Mouse (Mus musculus): Measurements from ENCODE around the gene Tprgl. TPM values are rescaled to one million over a fixed set of nuclear protein-coding genes. Genes with fewer than 3 reads are reported as not detected.

Gene Tprgl
- polyA plus RNA-seq, 1 experiment from 2014 or later, result 154 TPM

DNA sequence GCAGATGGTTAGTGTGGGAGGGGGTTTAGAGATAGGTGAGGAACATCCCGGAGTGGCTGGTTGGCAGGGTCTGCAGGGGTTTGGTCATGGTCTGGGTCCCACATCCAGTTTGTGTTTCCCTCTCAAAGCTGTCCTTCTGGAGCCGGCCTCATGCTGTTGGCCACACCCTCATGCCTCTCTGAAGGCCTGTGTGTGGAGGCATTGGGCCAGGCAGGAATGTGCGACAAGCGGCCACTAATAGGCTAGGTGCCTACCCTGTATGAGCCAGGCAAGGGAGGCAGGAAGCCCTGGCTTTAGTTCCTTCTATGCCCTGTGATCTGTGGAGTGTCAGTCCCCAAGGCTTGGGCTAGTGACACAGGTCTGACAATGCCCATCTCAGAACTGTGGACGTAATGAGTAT is 24.5 kb upstream of the Tprgl start:
- H3K9ac ChIP-seq, result no peak overlapping the region
- ATAC-seq (ENCODE audit: insufficient number of reproducible peaks, low FRiP score, low TSS enrichment, low read depth), result no peak
- no peak overlapping the region for H3K27ac ChIP-seq (replicated peaks)
- no peaks in the 10 kb centered on the region for H3K9me3 ChIP-seq (replicated peaks)
- H3K4me3 ChIP-seq (replicated peaks), result no peak overlapping the region
- H3K36me3 ChIP-seq, result no peaks in the 10 kb centered on the region
- 71% methylated on average over 5 of the region's 5 CpGs for WGBS
- no peak overlapping the region for H3K4me2 ChIP-seq (replicated peaks)
- no peaks in the 10 kb centered on the region for H3K27me3 ChIP-seq
- no peaks in the 10 kb centered on the region for H3K4me1 ChIP-seq

DNA sequence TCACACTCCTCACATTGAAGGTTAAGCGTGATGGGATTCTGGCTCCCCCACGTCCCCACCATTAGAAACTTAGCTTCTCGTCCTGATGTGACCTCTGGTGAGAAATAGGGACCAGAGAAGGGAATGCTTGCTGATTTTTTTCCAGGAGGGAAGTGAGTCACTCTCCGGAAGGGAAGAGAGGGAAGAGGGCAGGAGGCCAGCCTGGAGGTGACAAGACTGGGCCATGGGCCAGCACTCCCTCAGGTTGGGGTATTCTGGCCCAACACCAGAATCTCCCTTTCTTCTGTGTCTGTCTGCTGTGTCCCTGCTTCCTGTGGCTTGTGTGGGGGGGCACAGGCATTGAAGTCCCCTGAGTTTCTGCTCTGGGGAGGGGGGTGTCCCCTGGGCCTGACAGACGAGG is 23.1 kb upstream of the Tprgl start:
- Histone ChIP-seq H3K9me3 (replicated peaks) (no peaks in the 10 kb centered on the region), H3K4me3 (replicated peaks) (no peak overlapping the region), H3K27me3 (no peaks in the 10 kb centered on the region), H3K4me2 (replicated peaks) (no peak overlapping the region), H3K36me3 (no peaks in the 10 kb centered on the region), H3K9ac (no peak overlapping the region), H3K27ac (replicated peaks) (no peak overlapping the region), H3K4me1 (no peaks in the 10 kb centered on the region)
- no peak for ATAC-seq (ENCODE audit: insufficient number of reproducible peaks, low FRiP score, low TSS enrichment, low read depth)
- WGBS, result 87% methylated on average over 5 of the region's 5 CpGs

DNA sequence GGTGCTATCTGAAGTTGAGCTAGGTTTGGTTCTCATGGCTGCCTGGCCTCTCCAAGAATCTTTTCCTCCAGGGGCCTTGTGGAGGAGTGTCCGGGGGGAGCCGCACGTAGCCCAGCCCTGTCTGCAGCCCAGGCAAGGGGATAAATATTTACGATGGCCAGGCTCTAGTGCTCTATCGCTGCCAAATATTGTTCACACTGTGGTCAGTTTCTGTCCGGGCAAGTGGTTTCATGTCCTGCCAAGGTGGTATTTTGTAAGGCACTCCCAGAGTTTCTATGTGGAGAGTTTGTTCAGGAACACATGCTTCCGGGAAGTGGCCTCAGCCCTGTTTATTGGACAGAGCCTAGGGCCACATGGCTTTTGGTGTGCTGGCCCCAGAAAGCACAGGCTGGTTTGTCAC is 20.5 kb upstream of the Tprgl start:
- Histone ChIP-seq H3K4me3 (replicated peaks) (no peak overlapping the region), H3K4me2 (replicated peaks) (no peak overlapping the region), H3K9ac (no peak overlapping the region), H3K9me3 (replicated peaks) (no peaks in the 10 kb centered on the region), H3K36me3 (no peaks in the 10 kb centered on the region), H3K4me1 (peaks cover 7% of the 10 kb centered on the region; the same call in 1 of the 2 replicates), H3K27me3 (no peaks in the 10 kb centered on the region), H3K27ac (replicated peaks) (no peak overlapping the region)
- ATAC-seq (ENCODE audit: insufficient number of reproducible peaks, low FRiP score, low TSS enrichment, low read depth), result no peak
- 75% methylated on average over 7 of the region's 7 CpGs for WGBS

DNA sequence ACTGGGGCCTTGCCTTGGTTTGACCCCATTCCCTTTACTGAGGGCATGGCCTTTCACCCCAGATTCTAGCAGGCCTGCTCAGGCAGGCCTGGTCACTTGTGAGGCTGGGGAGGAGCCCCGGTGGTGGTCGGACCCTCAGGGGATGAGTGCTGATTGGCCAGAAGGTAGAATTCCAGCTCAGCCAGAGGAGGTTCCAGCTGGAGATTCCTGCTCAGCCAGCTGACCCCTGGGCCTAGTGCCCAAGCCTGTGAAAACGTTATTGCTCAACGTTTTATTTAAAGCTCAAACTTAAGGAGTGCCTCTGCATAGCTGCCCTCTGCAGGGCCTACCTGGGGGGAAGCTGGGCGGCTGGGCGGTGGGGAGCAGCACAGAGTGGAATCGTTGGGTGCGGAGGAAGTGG is 16.8 kb upstream of the Tprgl start:
- H3K27me3 ChIP-seq, result no peaks in the 10 kb centered on the region; the same call in 1 of the 2 replicates
- no peak overlapping the region for H3K27ac ChIP-seq (replicated peaks)
- no peak overlapping the region for H3K9ac ChIP-seq
- no peaks in the 10 kb centered on the region for H3K36me3 ChIP-seq
- no peaks in the 10 kb centered on the region for H3K9me3 ChIP-seq (replicated peaks)
- WGBS, result 47% methylated on average over 8 of the region's 8 CpGs
- no peak overlapping the region for H3K4me3 ChIP-seq (replicated peaks)
- no peak overlapping the region for H3K4me2 ChIP-seq (replicated peaks)
- H3K4me1 ChIP-seq, result peaks cover 29% of the 10 kb centered on the region
- no peak for ATAC-seq (ENCODE audit: insufficient number of reproducible peaks, low FRiP score, low TSS enrichment, low read depth)

DNA sequence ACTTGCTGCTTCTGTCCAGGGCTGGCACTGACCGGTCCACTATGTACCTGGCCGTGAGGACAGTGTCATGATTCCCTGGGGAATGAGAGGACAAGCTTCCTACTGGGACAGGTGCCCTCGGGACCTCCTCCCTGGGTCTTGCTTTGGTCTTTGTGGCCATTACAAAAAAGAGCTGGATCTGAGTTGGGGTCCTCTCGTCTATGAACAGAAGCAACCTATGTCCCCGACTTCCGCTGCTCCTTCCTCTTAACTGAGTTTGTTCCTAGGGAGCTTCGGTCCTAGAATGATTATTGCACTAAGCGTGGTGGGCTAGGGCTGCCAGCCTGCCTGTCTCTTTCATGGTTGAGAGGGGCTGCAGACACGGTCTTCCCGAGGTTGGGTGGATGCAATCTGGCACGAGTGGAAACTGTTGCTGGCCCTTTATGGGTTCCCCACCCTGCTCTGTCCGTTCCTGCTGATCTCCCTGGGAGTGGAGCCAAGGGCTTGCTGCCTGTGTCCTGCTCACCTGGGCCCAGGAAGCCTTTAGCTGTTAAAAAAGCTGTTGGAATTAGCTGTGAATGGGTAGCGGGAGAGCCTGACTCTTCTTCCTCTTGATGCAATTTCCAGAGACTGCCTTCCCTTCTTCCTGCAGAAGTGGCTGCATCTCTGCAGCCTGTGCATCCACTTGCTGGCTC is 11.6 kb upstream of the Tprgl start:
- peak overlapping the region; percentile 67 for H3K4me3 ChIP-seq (replicated peaks)
- no peaks in the 10 kb centered on the region for H3K9me3 ChIP-seq (replicated peaks)
- WGBS, result 27% methylated on average over 13 of the region's 13 CpGs
- no peaks in the 10 kb centered on the region for H3K36me3 ChIP-seq
- no peak overlapping the region for H3K27ac ChIP-seq (replicated peaks)
- H3K9ac ChIP-seq, result no peak overlapping the region
- ATAC-seq (ENCODE audit: insufficient number of reproducible peaks, low FRiP score, low TSS enrichment, low read depth), result no peak
- peaks cover 51% of the 10 kb centered on the region for H3K4me1 ChIP-seq
- peaks cover 19% of the 10 kb centered on the region for H3K27me3 ChIP-seq
- H3K4me2 ChIP-seq (replicated peaks), result peak overlapping the region; percentile 98

DNA sequence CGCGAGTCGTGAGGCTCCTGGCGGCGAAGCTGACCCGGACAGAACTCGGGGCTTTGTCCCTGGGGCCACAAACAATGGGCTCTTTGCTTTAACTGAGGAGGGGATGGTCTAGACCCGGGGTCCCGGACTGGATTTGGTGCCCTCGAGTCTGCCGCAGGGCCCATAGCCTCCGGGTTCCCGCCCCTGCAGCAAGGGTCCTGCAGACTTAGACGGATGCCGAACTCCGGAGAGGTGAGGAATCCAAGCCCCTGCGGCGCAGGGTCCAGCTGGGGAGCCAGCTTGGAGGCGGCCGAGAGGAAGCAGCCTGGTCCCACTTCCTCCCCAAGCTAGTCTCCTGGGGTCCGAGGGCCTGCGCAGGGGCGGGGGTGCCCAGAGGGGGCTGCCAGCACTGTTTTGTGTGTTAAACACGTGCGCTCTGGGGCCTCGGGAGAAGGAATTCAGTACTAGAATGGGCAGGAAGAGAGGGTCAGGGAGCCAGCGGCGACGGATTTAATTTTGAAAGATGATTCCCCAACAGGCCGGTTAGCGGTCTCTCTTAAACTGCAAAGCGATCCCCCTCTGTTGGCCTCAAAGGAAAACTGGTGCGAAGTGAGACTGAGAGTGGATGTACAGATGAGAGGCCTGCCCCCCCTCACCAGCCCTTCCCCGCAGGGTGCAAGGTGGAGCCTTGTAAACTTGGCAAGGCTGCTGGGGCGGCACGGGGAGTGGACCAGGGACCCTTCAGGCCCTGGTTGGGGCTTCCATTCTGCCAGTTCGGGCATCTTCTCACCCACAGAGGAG is 10.9 kb upstream of the Tprgl start:
- H3K27me3 ChIP-seq, result peaks cover 19% of the 10 kb centered on the region
- no peaks in the 10 kb centered on the region for H3K9me3 ChIP-seq (replicated peaks)
- peak overlapping the region; percentile 98 for H3K4me2 ChIP-seq (replicated peaks)
- peaks cover 51% of the 10 kb centered on the region for H3K4me1 ChIP-seq
- H3K27ac ChIP-seq (replicated peaks), result peak overlapping the region; percentile 44
- peak; percentile 29; the same call in 1 of the 2 replicates for ATAC-seq (ENCODE audit: insufficient number of reproducible peaks, low FRiP score, low TSS enrichment, low read depth)
- under 1% methylated on average over 37 of the region's 37 CpGs for WGBS
- H3K9ac ChIP-seq, result peak overlapping the region; percentile 39
- H3K4me3 ChIP-seq (replicated peaks), result peak overlapping the region; percentile 67
- no peaks in the 10 kb centered on the region for H3K36me3 ChIP-seq

DNA sequence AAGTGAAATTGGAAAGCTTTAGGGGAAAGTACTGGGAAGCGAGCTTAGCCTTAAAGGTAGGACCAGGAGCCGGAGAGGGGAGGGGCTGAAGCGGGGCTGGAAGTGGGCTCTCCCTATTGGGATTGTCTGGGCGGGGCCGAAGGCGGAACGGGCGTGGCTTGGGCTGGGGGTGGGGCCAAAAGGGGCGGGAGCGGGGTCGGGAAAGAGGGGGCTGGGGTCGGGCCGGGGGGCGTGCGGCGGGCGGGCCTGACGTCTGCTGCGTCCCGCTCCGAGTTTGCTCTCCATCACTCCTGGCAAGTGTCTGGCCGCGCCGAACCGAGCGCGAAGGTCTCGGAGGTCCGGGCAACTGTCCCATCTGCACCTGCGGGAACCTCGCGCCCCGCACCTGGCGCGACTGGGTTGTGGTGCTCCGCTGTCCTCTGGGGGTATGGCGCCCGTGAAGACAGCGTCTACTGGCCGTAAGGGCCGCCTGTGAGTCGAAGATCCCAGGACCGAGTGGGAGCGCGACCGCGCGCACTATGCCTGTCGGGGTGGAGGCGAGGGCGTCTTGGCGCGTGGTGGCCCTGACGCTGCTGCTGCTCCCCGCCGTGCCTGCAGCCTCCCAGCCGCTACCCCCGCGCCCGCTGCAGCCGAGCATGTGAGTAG is 10.2 kb upstream of the Tprgl start, which contains the start of gene Megf6:
Gene Megf6 (plus strand): TSS at position 225 of the 645 bp plus-strand sequence.
- WGBS, result under 1% methylated on average over 56 of the region's 61 CpGs
- H3K4me2 ChIP-seq (replicated peaks), result peak within 1 kb of the TSS; percentile 98
- peak within 1 kb of the TSS; percentile 44 for H3K27ac ChIP-seq (replicated peaks)
- H3K4me3 ChIP-seq (replicated peaks), result peak within 1 kb of the TSS; percentile 67
- peaks cover 19% of the 10 kb centered on the region for H3K27me3 ChIP-seq
- H3K9ac ChIP-seq, result peak within 1 kb of the TSS; percentile 39
- no peaks in the 10 kb centered on the region for H3K9me3 ChIP-seq (replicated peaks)
- no peaks in the 10 kb centered on the region for H3K36me3 ChIP-seq
- ATAC-seq (ENCODE audit: insufficient number of reproducible peaks, low FRiP score, low TSS enrichment, low read depth), result peak; percentile 83
- H3K4me1 ChIP-seq, result peaks cover 46% of the 10 kb centered on the region

DNA sequence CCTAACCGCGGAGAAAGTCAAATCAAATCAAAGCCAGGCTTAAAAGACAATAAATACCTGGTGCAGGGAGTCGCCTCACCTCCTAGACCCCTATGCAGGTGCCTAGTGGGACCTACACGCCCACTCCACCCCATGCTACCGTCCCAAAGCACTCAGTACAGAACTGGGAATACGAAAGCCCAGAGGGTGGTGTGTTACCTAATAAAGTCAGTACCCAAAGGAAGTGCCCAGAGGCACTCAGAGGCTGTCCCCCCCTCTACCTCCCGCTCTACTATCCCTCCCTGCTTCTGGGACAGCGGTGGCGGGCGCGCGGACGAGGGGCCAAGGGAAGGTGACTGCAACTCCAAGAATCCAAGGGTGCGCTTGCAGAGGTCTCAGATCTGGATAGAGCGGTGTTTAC is 9.6 kb upstream of the Tprgl start:
- 1% methylated on average over 15 of the region's 15 CpGs for whole genome bisulfite sequencing
- peaks cover 19% of the 10 kb centered on the region for H3K27me3 ChIP-seq

DNA sequence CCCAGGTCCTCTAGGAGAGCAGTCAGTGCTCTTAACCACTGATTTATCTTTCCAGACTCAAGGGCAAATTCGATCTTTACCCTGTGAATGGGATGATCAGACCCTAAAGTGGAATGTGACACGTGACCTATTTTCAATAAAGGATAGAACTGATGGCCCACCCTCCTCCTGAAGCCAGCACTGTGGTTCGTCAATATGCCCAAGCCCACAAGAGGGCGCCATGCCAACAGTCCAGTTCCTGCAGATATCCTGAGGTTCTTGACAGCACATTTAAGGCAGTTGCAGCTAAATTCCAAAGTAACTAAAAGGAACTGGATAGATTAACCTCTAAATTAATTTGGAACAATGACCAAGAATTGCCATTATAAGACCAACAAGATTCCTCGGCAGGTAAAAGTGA is 6.6 kb upstream of the Tprgl start:
- no peak for ATAC-seq (ENCODE audit: insufficient number of reproducible peaks, low FRiP score, low TSS enrichment, low read depth)
- Histone ChIP-seq H3K9ac (no peak overlapping the region), H3K27ac (replicated peaks) (no peak overlapping the region), H3K27me3 (peaks cover 17% of the 10 kb centered on the region), H3K9me3 (replicated peaks) (no peaks in the 10 kb centered on the region), H3K4me3 (replicated peaks) (no peak overlapping the region), H3K36me3 (no peaks in the 10 kb centered on the region), H3K4me2 (replicated peaks) (no peak overlapping the region), H3K4me1 (peaks cover 24% of the 10 kb centered on the region)
- WGBS, result 22% methylated on average over 5 of the region's 5 CpGs

More for the DNA sequence above, 9.6 kb upstream of the Tprgl start:
- peak; percentile 4; the same call in 1 of the 2 replicates for ATAC-seq (ENCODE audit: insufficient number of reproducible peaks, low FRiP score, low TSS enrichment, low read depth)
- H3K4me3 ChIP-seq (replicated peaks), result peak overlapping the region; percentile 67
- peaks cover 41% of the 10 kb centered on the region for H3K4me1 ChIP-seq
- H3K9me3 ChIP-seq (replicated peaks), result no peaks in the 10 kb centered on the region
- H3K4me2 ChIP-seq (replicated peaks), result peak overlapping the region; percentile 98
- H3K27ac ChIP-seq (replicated peaks), result no peak overlapping the region
- H3K9ac ChIP-seq, result peak overlapping the region; percentile 21; the same call in 1 of the 2 replicates
- H3K36me3 ChIP-seq, result no peaks in the 10 kb centered on the region

DNA sequence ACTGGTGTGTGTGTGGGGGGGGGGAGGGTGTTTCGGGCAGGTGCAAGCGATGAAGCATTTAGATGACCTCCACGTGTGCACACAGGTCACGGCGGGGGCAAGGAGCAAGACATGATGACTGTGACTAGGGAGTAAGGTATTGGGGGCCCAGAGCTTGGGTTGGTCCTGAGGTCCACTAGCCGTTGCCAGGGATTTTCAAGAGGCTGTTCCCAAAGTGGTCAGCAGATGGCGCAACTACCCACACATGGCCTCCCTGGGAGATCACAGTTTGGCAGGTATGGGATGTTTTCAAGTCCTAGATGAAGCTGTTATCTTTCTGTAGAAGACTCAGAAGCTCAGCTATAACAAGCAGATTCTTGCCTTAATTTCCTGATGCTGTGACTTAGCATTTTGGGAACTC is 2.8 kb upstream of the Tprgl start:
- H3K27me3 ChIP-seq, result no peaks in the 10 kb centered on the region
- H3K9ac ChIP-seq, result no peak overlapping the region
- peaks cover 22% of the 10 kb centered on the region for H3K4me1 ChIP-seq
- no peak overlapping the region for H3K4me3 ChIP-seq (replicated peaks)
- no peak for ATAC-seq (ENCODE audit: insufficient number of reproducible peaks, low FRiP score, low TSS enrichment, low read depth)
- H3K9me3 ChIP-seq (replicated peaks), result no peaks in the 10 kb centered on the region
- H3K36me3 ChIP-seq, result peaks cover 7% of the 10 kb centered on the region
- WGBS, result 14% methylated on average over 7 of the region's 7 CpGs
- no peak overlapping the region for H3K27ac ChIP-seq (replicated peaks)
- no peak overlapping the region for H3K4me2 ChIP-seq (replicated peaks)

DNA sequence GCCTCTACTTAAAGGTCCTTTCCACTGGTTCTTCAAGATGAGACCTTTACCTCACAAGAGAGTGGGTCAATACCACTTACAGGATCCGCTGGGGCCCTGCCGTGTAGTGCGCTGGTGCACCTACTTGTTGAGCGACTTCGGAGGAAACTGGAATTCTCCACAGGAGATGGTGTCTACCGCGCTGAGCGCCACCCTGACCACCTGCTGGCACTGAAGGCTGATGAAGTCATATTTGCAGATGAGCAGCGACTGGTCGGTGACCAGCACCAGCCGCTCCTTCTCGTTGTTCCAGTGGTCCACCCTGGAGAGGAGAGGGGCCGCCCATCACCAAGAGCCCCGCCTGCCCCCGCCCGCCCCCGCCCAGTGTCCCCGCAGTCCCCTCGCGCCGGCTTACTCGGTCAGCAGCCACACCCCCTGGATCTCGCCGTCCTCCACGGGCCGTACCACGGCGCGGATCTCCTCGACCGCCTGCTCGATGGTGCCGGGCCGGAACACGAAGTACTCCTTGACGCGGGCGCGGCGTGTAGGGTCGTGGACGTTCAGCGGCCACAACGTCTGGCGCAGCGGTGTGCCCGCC is 417 bp downstream of the Tprgl start:
- peak overlapping the region; percentile 71 for H3K9ac ChIP-seq
- H3K9me3 ChIP-seq (replicated peaks), result no peaks in the 10 kb centered on the region
- peak overlapping the region; percentile 75 for H3K4me2 ChIP-seq (replicated peaks)
- peaks cover 22% of the 10 kb centered on the region for H3K4me1 ChIP-seq
- H3K4me3 ChIP-seq (replicated peaks), result peak overlapping the region; percentile 90
- WGBS, result 1% methylated on average over 47 of the region's 47 CpGs
- H3K27ac ChIP-seq (replicated peaks), result peak overlapping the region; percentile 78
- peak; percentile 32 for ATAC-seq (ENCODE audit: insufficient number of reproducible peaks, low FRiP score, low TSS enrichment, low read depth)
- H3K27me3 ChIP-seq, result no peaks in the 10 kb centered on the region
- peaks cover 38% of the 10 kb centered on the region for H3K36me3 ChIP-seq

All from embryonic facial prominence, embryonic 15.5 days (tissue).